Mouse (Mus musculus): ENCODE data around the gene BC061237. TPM values are rescaled to one million over a fixed set of nuclear protein-coding genes. Genes with fewer than 3 reads are reported as not detected.
"Not testable (repeated sequence)": the region's sequence is repeated elsewhere in the genome, so short reads cannot be mapped to it uniquely, and the experiment has no call there.

BC061237 gene
- not detected in 2 replicates for polyA plus RNA-seq (2012; rRNA removed)

- not testable (repeated sequence) for DNase-seq; H3K4me1 ChIP-seq (ENCODE audit: control insufficient read depth, insufficient read depth, low read length); H3K4me3 ChIP-seq (replicated peaks; ENCODE audit: insufficient read depth, low read depth, low read length); H3K27me3 ChIP-seq (ENCODE audit: control insufficient read depth, insufficient read depth, low read length); H3K27ac ChIP-seq (ENCODE audit: insufficient read depth, low read length)
- 92% methylated on average over 1 of the region's 1 CpGs for WGBS
These were observed at the start of gene BC061237 for GRCm38 (mm10) chr14:44492163-44492562. Gene BC061237, plus strand, starts transcription at chr14:44492463.

DNA sequence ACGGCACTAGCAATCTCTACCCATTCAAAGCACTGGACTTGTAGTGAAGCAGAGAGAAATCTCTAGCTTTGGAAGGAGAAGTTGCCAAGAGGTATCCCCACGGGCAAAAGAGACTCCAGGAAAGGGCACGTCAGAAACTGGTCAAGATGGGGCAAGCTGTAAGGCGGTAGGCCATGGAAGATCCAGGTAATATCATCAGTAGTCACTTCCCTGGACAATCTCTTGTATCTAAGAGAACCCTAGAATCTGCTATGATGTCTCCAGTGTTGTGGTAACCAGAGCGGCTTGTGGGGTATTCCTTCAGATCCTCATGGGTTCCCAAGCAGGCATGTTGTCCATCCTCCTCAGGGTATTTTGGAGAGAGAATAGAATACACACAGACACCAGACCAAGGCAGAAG, 25.7 kb downstream of the BC061237 start, which contains the start of gene Gm17093:
Gene Gm17093 (plus strand): TSS at position 301 of the 400 bp plus-strand sequence.
- not testable (repeated sequence) for H3K27ac ChIP-seq (ENCODE audit: insufficient read depth, low read length); H3K4me3 ChIP-seq (replicated peaks; ENCODE audit: insufficient read depth, low read depth, low read length); DNase-seq; H3K27me3 ChIP-seq (ENCODE audit: control insufficient read depth, insufficient read depth, low read length); H3K4me1 ChIP-seq (ENCODE audit: control insufficient read depth, insufficient read depth, low read length)
- 74% methylated on average over 5 of the region's 5 CpGs for WGBS

GRCm38 (mm10) chr14:44547961-44548360, 55.7 kb downstream of the BC061237 start:
- not testable (repeated sequence) for H3K27me3 ChIP-seq (ENCODE audit: control insufficient read depth, insufficient read depth, low read length); H3K27ac ChIP-seq (ENCODE audit: insufficient read depth, low read length); H3K4me3 ChIP-seq (replicated peaks; ENCODE audit: insufficient read depth, low read depth, low read length); DNase-seq; H3K4me1 ChIP-seq (ENCODE audit: control insufficient read depth, insufficient read depth, low read length)
- 73% methylated on average over 5 of the region's 5 CpGs for WGBS

Other genes with a start within 250 kb of the BC061237 start
- gene Gm8220, start 206.9 kb upstream of the BC061237 start, polyA plus RNA-seq (2012; rRNA removed): not detected in 2 replicates
- not detected in 2 replicates for gene Gm5930, start 153.9 kb upstream of the BC061237 start, polyA plus RNA-seq (2012; rRNA removed)
- gene Gm8229, start 127.1 kb upstream of the BC061237 start, polyA plus RNA-seq (2012; rRNA removed): not detected in 2 replicates
- not detected in 2 replicates for gene Gm3371, start 81.8 kb upstream of the BC061237 start, polyA plus RNA-seq (2012; rRNA removed)
- gene Gm8232, start 58.8 kb upstream of the BC061237 start, polyA plus RNA-seq (2012; rRNA removed): not detected in 2 replicates
- gene Gm17093, start 25.8 kb downstream of the BC061237 start, polyA plus RNA-seq (2012; rRNA removed): not detected in 2 replicates
- gene Gm8247, start 90.7 kb downstream of the BC061237 start, polyA plus RNA-seq (2012; rRNA removed): not detected in 2 replicates
- 0.19 TPM in 1 of 2 replicates, not detected in the other for gene Gm5624, start 135.5 kb downstream of the BC061237 start, polyA plus RNA-seq (2012; rRNA removed)
- not detected in 2 replicates for gene Gm8257, start 214.0 kb downstream of the BC061237 start, polyA plus RNA-seq (2012; rRNA removed)

Data from cerebellum, adult 2 months (tissue).